Mouse (Mus musculus) erythroblast, embryonic 14.5 days (primary cell): Measurements from ENCODE around the gene Rnaseh1.

Source experiments
- GATA1 ChIP-seq: IDR thresholded peaks from 2 replicates; pipeline ENCODE4 v1.6.1; 2012; ENCODE audit warnings: low read length, inconsistent platforms, mixed read lengths
- TAL1 ChIP-seq: IDR thresholded peaks from 3 replicates; pipeline ENCODE4 v1.6.1; 2012; ENCODE audit warnings: low read length, inconsistent platforms, mixed read lengths

GRCm38 (mm10) chr12:28697821-28698595 lies 48.6 kb downstream of the Rnaseh1 start:
- no peak for TF ChIP-seq TAL1
- TF ChIP-seq GATA1, result no peak
